Mouse (Mus musculus): ENCODE measurements around the gene Lingo1.

DNA sequence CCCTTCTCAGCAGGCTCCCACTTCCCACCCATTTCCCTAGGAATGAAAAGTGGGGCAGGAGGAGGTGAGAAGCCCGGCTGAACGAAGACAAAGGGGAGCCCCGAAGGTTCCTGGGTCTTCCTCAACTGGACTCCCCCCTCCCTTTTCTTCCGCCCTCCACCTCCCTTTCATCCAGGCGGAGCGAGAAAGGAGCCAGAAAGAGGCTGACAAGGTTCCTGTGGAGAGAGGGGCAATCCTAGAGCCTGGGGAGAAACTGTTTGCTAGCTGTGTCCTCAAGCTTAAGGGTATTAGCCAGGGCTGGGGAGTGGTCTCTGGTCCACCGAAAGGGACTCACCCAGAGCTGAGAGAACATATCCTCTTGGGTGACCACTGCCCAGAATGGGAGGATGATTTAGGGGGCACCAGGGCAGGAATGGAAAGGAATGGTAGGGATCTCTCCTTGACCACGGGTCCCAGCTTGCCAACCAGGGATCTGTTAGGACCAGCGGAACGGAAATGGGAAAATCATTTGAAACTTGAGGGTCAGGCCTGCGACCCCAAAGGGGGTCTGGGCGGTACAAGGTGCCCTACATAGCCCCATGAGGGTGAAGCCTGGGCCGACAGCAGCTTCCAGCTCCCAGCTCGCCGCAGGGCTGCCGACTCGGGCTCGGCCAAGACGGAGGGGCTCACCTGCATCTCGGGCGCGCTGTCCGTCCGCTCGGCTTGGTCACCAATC lies 161.7 kb downstream of the Lingo1 start:
- TF ChIP-seq POLR2A (IDR thresholded peaks at IDR 0.05; ENCODE audit: low read depth, low read length): no peak
- TF ChIP-seq CTCF (conservative IDR thresholded peaks at IDR 0.05; ENCODE audit: insufficient read depth, insufficient read length, low read depth, low read length): no peak
